In genomic region chr4:47473968-47474729, GRCm38 (mm10) we compare ENCODE assay signal across 8 mouse cellular contexts. TPM values are rescaled to one million over a fixed set of nuclear protein-coding genes. Genes with fewer than 3 reads are reported as not detected.
DNase-seq lines count a peak whose midpoint lies in the region; ATAC-seq and TF ChIP-seq lines count a peak whose summit lies in the region.

TSS of gene Alg2 (minus strand) at chr4:47474333.
TSS of gene Sec61b (plus strand) at chr4:47474658.

- no peak for TF ChIP-seq CTCF in heart, adult 2 months (IDR thresholded peaks at IDR 0.05)

- peak; percentile 98 for DNase-seq in 3T3-L1 (ENCODE audit: low read depth, low spot score)
- peak; percentile 79 to 90 for DNase-seq in adrenal gland, postnatal 4 days (ENCODE audit: low spot score in 2 of 2)
- DNase-seq in embryonic facial prominence, embryonic 14.5 days (ENCODE audit: low spot score) = peak; percentile 100
- peak; percentile 95 to 98 for DNase-seq in heart, adult 2 months
- peak; percentile 98 to 99 for DNase-seq in kidney, adult 8-10 months
- DNase-seq in spleen, postnatal 10 days (ENCODE audit: low spot score in 2 of 2) = peak; percentile 88 to 98

- H3K36me3 ChIP-seq in embryonic facial prominence, embryonic 14.5 days (ENCODE audit: control insufficient read depth, insufficient read depth, low read length) = peaks cover 69% of the 10 kb centered on the region
- H3K36me3 ChIP-seq in heart, adult 2 months (ENCODE audit: control insufficient read depth, insufficient read depth, low read length) = no peaks in the 10 kb centered on the region; the same call in 1 of the 2 replicates
- peaks cover 63% of the 10 kb centered on the region for H3K36me3 ChIP-seq in limb, embryonic 13.5 days
- H3K36me3 ChIP-seq in midbrain, embryonic 16.5 days (ENCODE audit: control insufficient read depth, insufficient read depth, low read length) = peaks cover 32% of the 10 kb centered on the region

- WGBS in embryonic facial prominence, embryonic 14.5 days = 0% methylated on average over 42 of the region's 58 CpGs
- under 1% methylated on average over 58 of the region's 58 CpGs for WGBS in heart, adult 2 months
- WGBS in limb, embryonic 13.5 days = under 1% methylated on average over 58 of the region's 58 CpGs
- WGBS in midbrain, embryonic 16.5 days = under 1% methylated on average over 56 of the region's 58 CpGs

- H3K9me3 ChIP-seq in embryonic facial prominence, embryonic 14.5 days (ENCODE audit: control insufficient read depth, low read length) = peaks cover 11% of the 10 kb centered on the region
- peaks cover 20% of the 10 kb centered on the region for H3K9me3 ChIP-seq in limb, embryonic 13.5 days
- H3K9me3 ChIP-seq in midbrain, embryonic 16.5 days (replicated peaks; ENCODE audit: control insufficient read depth, low read length, poor library complexity, severe bottlenecking) = peaks cover 10% of the 10 kb centered on the region; the same call in 1 of the 2 replicates

- no peaks in the 10 kb centered on the region for H3K27me3 ChIP-seq in embryonic facial prominence, embryonic 14.5 days (replicated peaks; ENCODE audit: control insufficient read depth, insufficient read depth, low read length)
- H3K27me3 ChIP-seq in heart, adult 2 months (ENCODE audit: control insufficient read depth, insufficient read depth, low read length) = no peaks in the 10 kb centered on the region
- no peaks in the 10 kb centered on the region for H3K27me3 ChIP-seq in limb, embryonic 13.5 days
- no peaks in the 10 kb centered on the region for H3K27me3 ChIP-seq in midbrain, embryonic 16.5 days (ENCODE audit: control insufficient read depth, insufficient read depth, low read depth, low read length)

- H3K4me2 ChIP-seq in embryonic facial prominence, embryonic 14.5 days (ENCODE audit: low read depth, low read length) = peak within 1 kb of the TSS; percentile 80
- H3K4me2 ChIP-seq in limb, embryonic 13.5 days (replicated peaks) = peak within 1 kb of the TSS; percentile 82
- peak within 1 kb of the TSS; percentile 76 for H3K4me2 ChIP-seq in midbrain, embryonic 16.5 days (ENCODE audit: low read length)

- peak within 1 kb of the TSS; percentile 62 for H3K4me3 ChIP-seq in embryonic facial prominence, embryonic 14.5 days (ENCODE audit: low read depth, low read length)
- peak within 1 kb of the TSS; percentile 84 for H3K4me3 ChIP-seq in heart, adult 2 months
- peak within 1 kb of the TSS; percentile 88 for H3K4me3 ChIP-seq in limb, embryonic 13.5 days
- H3K4me3 ChIP-seq in midbrain, embryonic 16.5 days (ENCODE audit: low read depth, low read length) = peak within 1 kb of the TSS; percentile 89

- H3K9ac ChIP-seq in embryonic facial prominence, embryonic 14.5 days (ENCODE audit: low read depth, low read length) = peak within 1 kb of the TSS; percentile 76
- peak within 1 kb of the TSS; percentile 92 for H3K9ac ChIP-seq in heart, adult 2 months (ENCODE audit: low read depth, low read length)
- peak within 1 kb of the TSS; percentile 90 for H3K9ac ChIP-seq in limb, embryonic 13.5 days
- H3K9ac ChIP-seq in midbrain, embryonic 16.5 days (ENCODE audit: low read depth, low read length) = peak within 1 kb of the TSS; percentile 93

- peaks cover 5% of the 10 kb centered on the region; the same call in 1 of the 2 replicates for H3K79me2 ChIP-seq in heart, adult 2 months (replicated peaks; ENCODE audit: control insufficient read depth, insufficient read depth, low read length)

- no peak for TF ChIP-seq EP300 in heart, adult 2 months (IDR thresholded peaks at IDR 0.05; ENCODE audit: insufficient read depth, low read depth, low read length)

- H3K4me1 ChIP-seq in embryonic facial prominence, embryonic 14.5 days (ENCODE audit: control insufficient read depth, insufficient read depth, low read length) = peaks cover 17% of the 10 kb centered on the region
- peaks cover 3% of the 10 kb centered on the region for H3K4me1 ChIP-seq in heart, adult 2 months (ENCODE audit: control insufficient read depth, insufficient read depth, low read length)
- peaks cover 29% of the 10 kb centered on the region for H3K4me1 ChIP-seq in limb, embryonic 13.5 days
- H3K4me1 ChIP-seq in midbrain, embryonic 16.5 days (ENCODE audit: control insufficient read depth, insufficient read depth, low read length) = peaks cover 21% of the 10 kb centered on the region

- peak; percentile 99 for ATAC-seq in embryonic facial prominence, embryonic 14.5 days (ENCODE audit: low read depth)
- peak; percentile 98 for ATAC-seq in limb, embryonic 13.5 days (ENCODE audit: low FRiP score, low read depth)
- ATAC-seq in midbrain, embryonic 16.5 days = peak; percentile 98

- intact Hi-C loops in heart, adult 2 months (cut with DNase I) = loop anchor here (2.0 to 10.0 kb wide), 3 partner anchors 35 to 811 kb away; partner anchors contain the start of gene Tgfbr1

- peak; percentile 90 for TF ChIP-seq POLR2A in heart, adult 2 months (IDR thresholded peaks at IDR 0.05; ENCODE audit: insufficient read depth, low read depth, low read length)

- H3K27ac ChIP-seq in embryonic facial prominence, embryonic 14.5 days (replicated peaks; ENCODE audit: low read depth, low read length) = peak within 1 kb of the TSS; percentile 88
- H3K27ac ChIP-seq in heart, adult 2 months = peak within 1 kb of the TSS; percentile 99
- H3K27ac ChIP-seq in limb, embryonic 13.5 days = peak within 1 kb of the TSS; percentile 97
- H3K27ac ChIP-seq in midbrain, embryonic 16.5 days (ENCODE audit: low read length) = peak within 1 kb of the TSS; percentile 97

RNA-seq across cellular contexts. Expression of gene Alg2, which starts in this region (rescaled TPM):
- 100 to 1,000 TPM; 101 to 104 TPM for total RNA-seq in adrenal gland, postnatal 4 days (2021)
- 68.9 and 75.3 TPM in 2 replicates for polyA plus RNA-seq in embryonic facial prominence, embryonic 14.5 days (2014; fragmentation: Nextera tagmentation; extraction: Ambion mirVana)
- total RNA-seq in heart, adult 2 months (2021) = 1 to 10 TPM; 6.0 to 6.2 TPM
- 6.1 and 9.9 TPM in 2 replicates for polyA plus RNA-seq in heart, adult 2 months (2012; rRNA removed)
- polyA plus RNA-seq in limb, embryonic 13.5 days (2015; fragmentation: Nextera tagmentation; extraction: Ambion mirVana) = 89.7 and 92.2 TPM in 2 replicates
- polyA plus RNA-seq in midbrain, embryonic 16.5 days (2015; fragmentation: Nextera tagmentation; extraction: Ambion mirVana) = 341 and 347 TPM in 2 replicates

RNA-seq across cellular contexts. Expression of gene Sec61b, which starts in this region (rescaled TPM):
- total RNA-seq in adrenal gland, postnatal 4 days (2021) = 100 to 1,000 TPM; 185 to 190 TPM
- 430 and 465 TPM in 2 replicates for polyA plus RNA-seq in embryonic facial prominence, embryonic 14.5 days (2014; fragmentation: Nextera tagmentation; extraction: Ambion mirVana)
- total RNA-seq in heart, adult 2 months (2021) = 10 to 100 TPM; 19.2 to 21.8 TPM
- polyA plus RNA-seq in heart, adult 2 months (2012; rRNA removed) = 21.3 and 35.6 TPM in 2 replicates
- 455 and 473 TPM in 2 replicates for polyA plus RNA-seq in limb, embryonic 13.5 days (2015; fragmentation: Nextera tagmentation; extraction: Ambion mirVana)
- 241 and 246 TPM in 2 replicates for polyA plus RNA-seq in midbrain, embryonic 16.5 days (2015; fragmentation: Nextera tagmentation; extraction: Ambion mirVana)

Comparison
In these comparisons a context has a peak if more than half of its experiments do, and no peak if none do; other contexts are left out.
1. Peak in every context shown above with its lines: DNase-seq, ATAC-seq, H3K4me3 ChIP-seq and H3K27ac ChIP-seq.
2. RNA of gene Alg2 (total RNA-seq): 101 to 104 TPM in adrenal gland, postnatal 4 days; 6.0 to 6.2 TPM in heart, adult 2 months; every median in the first group is over 10 times any median in the second.
3. RNA of gene Sec61b (total RNA-seq): 185 to 190 TPM in adrenal gland, postnatal 4 days; 19.2 to 21.8 TPM in heart, adult 2 months; every median in the first group is over 4 times any median in the second.